Mouse (Mus musculus) forebrain, embryonic 13.5 days (tissue): ENCODE measurements around the gene Ikzf4. TPM values are rescaled to one million over a fixed set of nuclear protein-coding genes. Genes with fewer than 3 reads are reported as not detected.

Experiments
- ATAC-seq: fragments of 200-750 bp; cut with Nextera tagmentation; 2 replicates; pipeline ENCODE4 v1.8.0; 2017
- H3K27ac ChIP-seq: fragments of 300-500 bp; sonication (generic); 2 replicates; pipeline ENCODE4 v1.5.1; 2015; ENCODE audit warnings: inconsistent platforms, mild to moderate bottlenecking, moderate library complexity
- H3K27me3 ChIP-seq: fragments of 300-500 bp; sonication (generic); 2 replicates; pipeline ENCODE4 v1.6.1; 2015; ENCODE audit warnings: mild to moderate bottlenecking, inconsistent platforms
- H3K36me3 ChIP-seq: fragments of 300-500 bp; sonication (generic); 2 replicates; pipeline ENCODE4 v1.6.1; 2015; ENCODE audit warnings: mild to moderate bottlenecking, inconsistent platforms; ENCODE audit not compliant: poor library complexity, severe bottlenecking
- H3K4me1 ChIP-seq: fragments of 300-500 bp; sonication (generic); 2 replicates; pipeline ENCODE4 v1.6.1; 2015; ENCODE audit warnings: inconsistent platforms
- H3K4me2 ChIP-seq: fragments of 300-500 bp; sonication (generic); 2 replicates; pipeline ENCODE4 v1.6.1; 2015; ENCODE audit warnings: inconsistent platforms, mild to moderate bottlenecking, moderate library complexity
- H3K4me3 ChIP-seq: fragments of 300-500 bp; sonication (generic); 2 replicates; pipeline ENCODE4 v1.5.1; 2015; ENCODE audit warnings: mild to moderate bottlenecking, inconsistent platforms
- H3K9ac ChIP-seq: fragments of 300-500 bp; sonication (generic); 2 replicates; pipeline ENCODE4 v1.6.1; 2015; ENCODE audit warnings: mild to moderate bottlenecking, inconsistent platforms
- H3K9me3 ChIP-seq: fragments of 300-500 bp; sonication (generic); replicated peaks from 2 replicates; pipeline ENCODE4 v1.6.1; 2016; ENCODE audit warnings: inconsistent platforms
- WGBS: fragments of 180-500 bp; shearing (Covaris S2); methylation state at CpG from one replicate; pipeline ENCODE4 v1.1.7; 2015; 5-methylcytosine and 5-hydroxymethylcytosine counted together
- polyA plus RNA-seq: library from polyadenylated mRNA; unstranded; fragments of >200 nt; fragmentation: Nextera tagmentation; extraction: Ambion mirVana; gene quantifications from 2 replicates; pipeline ENCODE4 v1.2.1, GENCODE M21; 2015

Gene Ikzf4
- polyA plus RNA-seq, result 7.3 and 8.1 TPM in 2 replicates

DNA sequence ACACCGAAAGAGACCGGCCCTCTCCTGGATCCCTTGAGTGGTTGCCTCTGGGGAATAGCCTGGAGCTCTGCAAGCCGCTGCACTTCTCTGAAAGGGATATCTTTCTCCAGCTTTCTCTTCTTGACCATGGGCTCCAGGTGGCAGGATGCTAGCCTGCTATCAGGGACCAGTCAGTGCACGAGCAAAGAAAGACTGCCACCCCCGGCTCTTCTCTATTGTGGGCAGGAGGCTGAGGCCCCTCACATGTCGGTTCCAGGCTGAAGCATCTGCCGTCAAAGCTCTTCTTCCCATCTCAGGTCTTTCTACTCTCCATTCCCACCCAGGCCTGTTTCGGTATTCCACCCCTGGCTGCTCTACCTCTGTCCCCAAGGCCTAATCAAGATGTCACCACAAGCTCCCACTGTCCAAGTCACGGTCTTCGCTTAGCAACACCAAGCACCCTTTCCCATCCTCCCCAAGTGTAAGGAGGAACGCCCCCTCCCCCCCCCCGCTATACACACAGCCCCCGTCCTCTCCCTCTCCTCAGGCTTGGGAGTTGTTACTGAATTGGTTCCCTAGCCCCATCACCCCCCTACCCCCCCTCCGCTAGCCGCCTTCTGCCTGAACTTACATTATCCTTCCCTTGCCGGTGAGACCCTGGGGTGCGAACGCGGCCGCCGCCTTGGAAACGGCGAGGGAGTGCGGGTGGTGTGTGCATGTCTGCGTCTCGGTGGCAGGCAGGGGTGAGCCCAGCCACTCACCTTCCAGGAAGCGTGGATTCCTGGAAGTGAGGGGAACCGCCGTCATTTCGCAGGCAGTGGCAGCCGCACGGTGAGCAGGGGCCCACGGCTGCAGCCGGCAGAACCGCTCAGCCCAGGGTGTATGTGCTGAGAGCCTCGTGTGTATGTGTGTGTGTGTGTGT, at the start of gene Ikzf4:
Gene Ikzf4, minus strand, starts transcription at position 881 of the 901 bp plus-strand sequence.
- WGBS, result 1% methylated on average over 36 of the region's 36 CpGs
- ATAC-seq, result peak; percentile 87
- Histone ChIP-seq H3K27me3 (no peaks in the 10 kb centered on the region), H3K27ac (peak within 1 kb of the TSS; percentile 92), H3K4me3 (peak within 1 kb of the TSS; percentile 58), H3K9ac (peak within 1 kb of the TSS; percentile 81), H3K4me2 (peak within 1 kb of the TSS; percentile 84), H3K4me1 (peaks cover 29% of the 10 kb centered on the region), H3K9me3 (no peaks in the 10 kb centered on the region), H3K36me3 (peaks cover 20% of the 10 kb centered on the region)

DNA sequence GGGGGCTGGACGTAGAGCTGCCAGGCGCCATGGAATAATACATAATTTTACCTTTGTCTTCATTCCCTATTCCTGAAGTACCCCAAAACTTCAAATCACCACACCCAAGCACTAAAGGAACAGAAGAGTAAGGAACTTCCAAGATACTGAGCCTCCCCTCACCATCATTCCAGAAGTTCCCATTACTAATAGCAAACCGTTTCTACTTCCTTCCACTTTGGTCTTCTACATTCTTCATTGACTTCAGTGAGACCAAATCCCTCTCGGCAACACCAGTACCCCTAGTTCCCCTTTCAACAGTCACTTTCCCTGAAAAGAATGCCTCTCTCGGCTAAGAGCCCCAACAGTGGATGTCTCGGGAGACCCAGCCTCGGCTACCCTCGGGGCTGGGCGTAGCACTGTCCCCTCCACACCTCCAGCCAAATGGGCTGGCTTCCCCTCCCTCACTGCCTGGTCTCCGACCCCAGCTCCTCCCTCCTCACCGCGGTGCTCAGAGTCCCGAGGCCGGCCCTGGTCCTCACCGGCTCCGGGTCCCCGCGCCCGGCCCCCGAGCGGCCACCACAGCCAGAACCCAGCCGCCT, 49.7 kb upstream of the Ikzf4 start:
- Histone ChIP-seq H3K9ac (peak overlapping the region; percentile 98), H3K27me3 (no peaks in the 10 kb centered on the region), H3K4me3 (peak overlapping the region; percentile 94), H3K9me3 (no peaks in the 10 kb centered on the region), H3K4me2 (peak overlapping the region; percentile 80), H3K36me3 (peaks cover 23% of the 10 kb centered on the region), H3K27ac (peak overlapping the region; percentile 98), H3K4me1 (peaks cover 16% of the 10 kb centered on the region)
- under 1% methylated on average over 22 of the region's 22 CpGs for WGBS
- ATAC-seq, result no peak

GRCm38 (mm10) chr10:128674469-128675008, 28.7 kb upstream of the Ikzf4 start:
- no peaks in the 10 kb centered on the region for H3K9me3 ChIP-seq
- H3K9ac ChIP-seq, result peak overlapping the region; percentile 73
- peaks cover 3% of the 10 kb centered on the region; the same call in 1 of the 2 replicates for H3K27me3 ChIP-seq
- peaks cover 8% of the 10 kb centered on the region for H3K4me1 ChIP-seq
- 0 out of 2 replicates have a peak, but pooled peaks have one; percentile 6 for ATAC-seq
- peak overlapping the region; percentile 80 for H3K4me2 ChIP-seq
- 3% methylated on average over 9 of the region's 9 CpGs for WGBS
- 0 out of 2 replicates have a peak overlapping the region, but pooled peaks have one; percentile 3 for H3K27ac ChIP-seq
- H3K4me3 ChIP-seq, result peak overlapping the region; percentile 67
- peaks cover 15% of the 10 kb centered on the region for H3K36me3 ChIP-seq

DNA sequence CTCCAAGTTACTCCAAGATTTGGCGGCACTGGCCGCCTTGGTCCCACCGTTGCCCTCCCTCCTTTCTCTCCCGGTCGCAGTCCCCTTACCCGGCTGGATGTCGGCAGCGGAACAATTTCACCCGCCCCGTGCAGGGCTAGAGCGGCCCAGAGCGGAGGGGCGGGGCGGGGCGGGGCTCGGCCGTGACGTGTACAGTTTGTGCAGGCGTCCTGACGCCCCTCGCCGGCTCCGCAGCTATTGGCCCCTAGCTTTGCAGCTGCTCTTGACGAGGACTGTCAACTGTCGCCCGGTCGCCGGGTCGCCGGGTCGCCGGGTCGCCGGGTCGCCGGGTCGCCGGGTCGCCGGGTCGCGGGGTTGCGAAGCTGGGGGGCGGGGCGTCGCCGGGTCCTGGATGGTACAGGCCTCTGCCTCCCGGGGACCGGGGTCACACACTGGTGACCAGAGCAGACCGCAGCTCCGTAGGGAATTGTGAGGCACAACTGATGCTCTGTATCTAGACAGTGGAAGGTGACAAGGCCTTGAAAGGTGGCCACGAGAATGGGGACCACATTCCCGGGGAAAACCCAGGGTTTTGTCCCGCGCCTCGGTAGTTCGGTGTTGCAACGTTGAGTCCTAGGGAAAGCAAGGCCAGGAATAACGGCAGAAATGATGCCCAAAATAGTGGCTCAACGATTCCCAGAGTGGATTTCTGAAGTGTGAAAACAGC, 28.1 kb upstream of the Ikzf4 start, which contains the start of gene Suox:
Gene Suox, minus strand, starts transcription at position 311 of the 706 bp plus-strand sequence.
- H3K9me3 ChIP-seq, result no peaks in the 10 kb centered on the region
- H3K4me2 ChIP-seq, result peak within 1 kb of the TSS; percentile 80
- H3K4me3 ChIP-seq, result peak within 1 kb of the TSS; percentile 67
- H3K9ac ChIP-seq, result peak within 1 kb of the TSS; percentile 73
- ATAC-seq, result peak; percentile 96
- peak within 1 kb of the TSS; percentile 3; the same call in 1 of the 2 replicates for H3K27ac ChIP-seq
- peaks cover 9% of the 10 kb centered on the region for H3K36me3 ChIP-seq
- peaks cover 10% of the 10 kb centered on the region for H3K4me1 ChIP-seq
- H3K27me3 ChIP-seq, result peaks cover 3% of the 10 kb centered on the region; the same call in 1 of the 2 replicates
- WGBS, result under 1% methylated on average over 42 of the region's 60 CpGs

DNA sequence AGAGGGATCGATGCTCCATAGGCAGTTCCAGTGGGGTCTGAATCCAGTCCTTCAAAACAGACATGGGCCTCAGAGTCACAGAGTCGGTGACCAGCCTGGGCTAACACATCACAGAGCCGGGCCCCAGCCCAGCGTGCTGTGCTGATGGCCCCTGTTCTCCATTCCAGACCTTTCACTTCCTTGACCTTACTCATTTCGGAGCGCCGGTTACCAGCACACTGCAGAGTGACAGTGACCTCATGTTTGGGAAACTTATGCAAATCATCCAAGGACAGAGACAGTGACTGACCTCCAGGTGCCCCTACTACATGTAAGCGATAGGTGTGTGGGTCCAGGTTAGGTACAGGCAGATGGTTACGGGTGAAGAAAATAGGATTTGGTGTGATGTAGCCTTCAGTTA, 25.4 kb upstream of the Ikzf4 start:
- Histone ChIP-seq H3K4me3 (no peak overlapping the region), H3K4me1 (peaks cover 17% of the 10 kb centered on the region), H3K4me2 (no peak overlapping the region), H3K9me3 (no peaks in the 10 kb centered on the region), H3K27me3 (peaks cover 3% of the 10 kb centered on the region; the same call in 1 of the 2 replicates), H3K9ac (no peak overlapping the region), H3K36me3 (peaks cover 5% of the 10 kb centered on the region; the same call in 1 of the 2 replicates), H3K27ac (no peak overlapping the region)
- WGBS, result 96% methylated on average over 9 of the region's 9 CpGs
- ATAC-seq, result no peak

DNA sequence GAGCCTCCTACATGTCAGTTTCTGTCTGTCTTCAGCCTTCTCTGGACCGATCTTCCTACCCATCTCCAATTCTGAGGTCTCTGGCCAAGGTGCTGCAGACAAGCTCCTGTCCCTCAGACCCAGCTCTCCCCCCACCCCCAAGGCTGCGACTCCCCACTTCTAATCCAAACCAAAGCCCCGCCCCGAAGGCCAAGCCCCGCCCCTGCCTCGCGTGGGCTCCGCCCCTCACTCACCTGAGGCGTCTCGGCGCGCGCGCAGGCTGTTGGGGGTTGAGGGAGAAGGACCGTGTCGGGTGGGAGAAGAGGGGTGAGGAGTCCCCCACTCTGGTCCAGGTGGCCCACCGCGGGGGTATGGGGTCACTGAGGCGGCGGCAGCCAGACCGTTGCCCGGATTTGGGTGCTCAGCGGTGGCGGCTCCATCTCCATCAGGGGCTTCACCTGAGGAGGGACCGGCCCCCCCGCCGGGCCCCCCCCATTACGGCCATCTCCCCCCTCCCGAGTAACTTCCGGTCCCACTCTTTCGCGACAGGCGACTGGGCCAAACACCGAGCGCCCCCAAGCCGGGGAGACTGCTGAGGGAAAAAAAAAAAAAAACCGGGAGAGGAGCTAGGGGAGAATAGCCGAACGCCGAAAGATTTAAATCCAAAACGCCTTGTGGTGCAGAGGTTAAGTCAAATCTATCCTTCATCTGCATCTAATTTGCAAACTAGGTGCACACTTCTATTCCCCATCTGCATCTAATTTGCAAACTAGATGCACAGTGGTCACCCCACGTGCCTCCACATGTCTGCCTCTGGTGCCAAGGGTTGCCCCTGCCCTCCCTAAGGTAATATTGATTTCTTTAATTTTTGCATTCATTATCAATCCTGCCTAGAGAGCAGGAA, 23.2 kb upstream of the Ikzf4 start:
- Histone ChIP-seq H3K4me3 (peak overlapping the region; percentile 79), H3K36me3 (peaks cover 5% of the 10 kb centered on the region; the same call in 1 of the 2 replicates), H3K9me3 (no peaks in the 10 kb centered on the region), H3K4me2 (peak overlapping the region; percentile 81), H3K27me3 (peaks cover 3% of the 10 kb centered on the region; the same call in 1 of the 2 replicates), H3K4me1 (peaks cover 17% of the 10 kb centered on the region), H3K9ac (peak overlapping the region; percentile 81), H3K27ac (peak overlapping the region; percentile 59)
- ATAC-seq, result peak; percentile 58
- under 1% methylated on average over 38 of the region's 42 CpGs for WGBS

GRCm38 (mm10) chr10:128665806-128666205, 20.0 kb upstream of the Ikzf4 start:
- Histone ChIP-seq H3K4me3 (no peak overlapping the region), H3K27me3 (no peaks in the 10 kb centered on the region), H3K36me3 (no peaks in the 10 kb centered on the region), H3K27ac (no peak overlapping the region), H3K9ac (no peak overlapping the region), H3K4me2 (no peak overlapping the region), H3K9me3 (no peaks in the 10 kb centered on the region), H3K4me1 (peaks cover 9% of the 10 kb centered on the region; the same call in 1 of the 2 replicates)
- ATAC-seq, result no peak
- WGBS, result 98% methylated on average over 2 of the region's 2 CpGs

DNA sequence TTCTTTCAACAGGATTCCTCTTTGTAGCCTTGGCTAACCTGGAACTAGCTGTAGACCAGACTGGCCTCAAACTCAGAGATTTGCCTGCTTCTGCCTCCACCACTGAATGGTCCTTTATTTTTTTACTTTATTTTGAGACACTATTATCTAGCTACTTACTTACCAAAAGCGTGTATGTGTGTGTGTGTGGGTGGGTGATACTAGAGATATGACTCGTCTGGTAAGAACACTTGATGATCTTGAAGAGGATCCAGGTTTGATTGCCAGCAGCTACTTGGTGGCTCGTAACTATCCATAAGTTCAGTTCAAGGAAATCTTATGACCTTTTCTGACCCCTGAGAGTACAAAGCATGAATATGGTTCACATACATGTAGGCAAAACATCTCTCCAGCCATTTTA, 19.5 kb upstream of the Ikzf4 start:
- WGBS, result 92% methylated on average over 3 of the region's 3 CpGs
- no peak for ATAC-seq
- Histone ChIP-seq H3K27ac (no peak overlapping the region), H3K4me3 (no peak overlapping the region), H3K9me3 (no peaks in the 10 kb centered on the region), H3K4me2 (no peak overlapping the region), H3K27me3 (no peaks in the 10 kb centered on the region), H3K9ac (no peak overlapping the region), H3K4me1 (peaks cover 9% of the 10 kb centered on the region; the same call in 1 of the 2 replicates), H3K36me3 (no peaks in the 10 kb centered on the region)

DNA sequence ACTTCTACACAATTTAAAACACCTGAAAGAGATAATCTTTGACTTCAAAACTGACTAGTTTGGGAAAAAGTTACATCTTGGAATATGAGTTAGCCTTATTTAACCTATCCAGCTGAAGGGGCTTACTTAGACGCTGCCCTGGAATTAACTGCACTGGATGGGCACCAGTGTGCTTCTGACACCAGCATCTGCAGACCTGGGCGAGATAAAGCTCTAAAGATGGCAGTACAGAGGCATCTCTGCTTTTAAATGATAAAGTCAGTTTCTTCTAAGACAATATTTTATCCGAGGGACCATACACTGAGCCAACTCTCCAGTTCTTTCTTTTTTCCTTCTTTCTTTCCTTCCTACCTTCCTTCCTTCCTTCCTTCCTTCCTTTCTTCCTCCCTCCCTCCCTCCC, 19.0 kb upstream of the Ikzf4 start:
- Histone ChIP-seq H3K27ac (no peak overlapping the region), H3K27me3 (no peaks in the 10 kb centered on the region), H3K4me1 (peaks cover 9% of the 10 kb centered on the region; the same call in 1 of the 2 replicates), H3K4me3 (no peak overlapping the region), H3K9me3 (no peaks in the 10 kb centered on the region), H3K9ac (no peak overlapping the region), H3K4me2 (no peak overlapping the region), H3K36me3 (no peaks in the 10 kb centered on the region)
- no peak for ATAC-seq
- WGBS, result 68% methylated on average over 3 of the region's 3 CpGs

DNA sequence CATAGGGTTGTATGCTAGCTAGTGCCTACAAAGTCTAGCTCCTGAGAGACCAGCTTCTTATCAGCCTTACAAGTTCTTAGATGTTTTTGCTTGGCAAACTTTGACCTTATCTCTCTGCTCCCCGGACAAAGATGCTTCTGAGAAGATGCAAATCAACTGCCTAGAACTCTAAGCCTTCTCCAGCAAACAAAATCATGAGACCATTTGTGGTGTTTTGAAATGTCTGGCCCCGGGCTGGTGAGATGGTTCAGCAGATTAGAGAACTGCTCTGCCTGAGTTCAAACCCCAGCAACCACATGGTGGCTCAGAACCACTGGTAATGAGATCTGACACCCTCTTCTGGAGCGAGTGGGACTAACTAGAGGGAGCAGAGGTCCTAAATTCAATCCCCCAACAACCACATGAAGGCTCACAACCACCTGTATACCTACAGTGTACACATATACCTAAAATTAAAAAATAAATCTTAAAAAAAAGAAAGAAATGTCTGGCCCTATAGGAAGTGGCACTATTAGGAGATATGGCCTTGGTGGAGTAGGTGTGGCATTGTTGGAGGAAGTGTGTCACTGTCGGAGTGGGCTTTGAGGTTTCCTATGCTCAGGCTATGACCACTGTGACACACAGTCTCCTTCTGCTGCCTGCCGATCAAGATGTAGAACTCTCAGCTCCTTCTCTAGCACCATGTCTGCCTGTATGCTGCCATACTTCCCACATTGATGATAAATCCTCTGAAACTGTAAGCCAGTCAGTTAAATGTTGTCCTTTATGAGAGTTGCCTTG, 17.8 kb upstream of the Ikzf4 start:
- WGBS, result 74% methylated on average over 5 of the region's 5 CpGs
- no peak overlapping the region for H3K9ac ChIP-seq
- H3K27me3 ChIP-seq, result no peaks in the 10 kb centered on the region
- 0 out of 2 replicates have a peak, but pooled peaks cover 4% of the 10 kb centered on the region for H3K4me1 ChIP-seq
- H3K4me3 ChIP-seq, result no peak overlapping the region
- no peak overlapping the region for H3K4me2 ChIP-seq
- no peaks in the 10 kb centered on the region for H3K36me3 ChIP-seq
- ATAC-seq, result no peak
- H3K9me3 ChIP-seq, result no peaks in the 10 kb centered on the region
- no peak overlapping the region for H3K27ac ChIP-seq
